Mouse (Mus musculus) forebrain, embryonic 12.5 days (tissue): ENCODE measurements at regions not wholly inside any gene's neighbourhood (a gene's known extent, or its start where the extent isn't known, plus 50 kb on each side); places are given as distances from the start of the nearest gene placed in this dataset.

Experiments
- ATAC-seq: fragments of 200-750 bp; cut with Nextera tagmentation; 2 replicates; pipeline ENCODE4 v1.8.0; 2017; ENCODE audit warnings: moderate TSS enrichment; ENCODE audit not compliant: low FRiP score
- H3K27ac ChIP-seq: fragments of 300-500 bp; sonication (generic); 2 replicates; pipeline ENCODE4 v1.5.1; 2016; ENCODE audit warnings: mild to moderate bottlenecking
- H3K27me3 ChIP-seq: fragments of 300-500 bp; sonication (generic); 2 replicates; pipeline ENCODE4 v1.6.1; 2016; ENCODE audit warnings: mild to moderate bottlenecking
- H3K36me3 ChIP-seq: fragments of 300-500 bp; sonication (generic); replicated peaks from 2 replicates; pipeline ENCODE4 v1.6.1; 2016; ENCODE audit warnings: mild to moderate bottlenecking
- H3K4me1 ChIP-seq: fragments of 300-500 bp; sonication (generic); 2 replicates; pipeline ENCODE4 v1.6.1; 2016
- H3K4me2 ChIP-seq: fragments of 300-500 bp; sonication (generic); 2 replicates; pipeline ENCODE4 v1.6.1; 2016; ENCODE audit warnings: mild to moderate bottlenecking, moderate library complexity
- H3K4me3 ChIP-seq: fragments of 300-500 bp; sonication (generic); replicated peaks from 2 replicates; pipeline ENCODE4 v1.5.1; 2016; ENCODE audit warnings: mild to moderate bottlenecking
- H3K9ac ChIP-seq: fragments of 300-500 bp; sonication (generic); 2 replicates; pipeline ENCODE4 v1.6.1; 2016; ENCODE audit warnings: mild to moderate bottlenecking
- H3K9me3 ChIP-seq: fragments of 300-500 bp; sonication (generic); 2 replicates; pipeline ENCODE4 v1.6.1; 2016
- WGBS: fragments of 180-500 bp; shearing (Covaris S2); methylation state at CpG from one replicate; pipeline ENCODE4 v1.1.7; 2016; 5-methylcytosine and 5-hydroxymethylcytosine counted together

DNA sequence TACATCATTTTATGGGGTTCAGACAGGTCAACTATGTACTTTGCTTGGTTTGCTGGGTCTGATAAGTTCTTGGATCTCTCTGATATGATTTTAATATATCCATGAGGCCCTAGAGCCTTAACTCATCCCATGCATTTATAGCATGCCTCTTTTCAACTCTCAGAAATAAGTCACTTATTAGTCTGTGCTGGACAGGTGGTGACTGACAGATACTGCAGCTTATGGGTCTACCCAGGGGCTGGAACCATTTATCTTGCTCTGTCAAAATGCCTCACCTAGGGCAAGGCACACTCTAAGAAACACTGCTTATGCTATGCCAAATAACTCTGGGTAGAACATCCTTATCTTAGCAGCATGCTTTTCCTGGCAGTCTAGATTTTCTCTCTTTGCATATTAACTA, 225.6 kb downstream of the Mbnl1 start:
- no peak for ATAC-seq
- no peak overlapping the region for H3K9ac ChIP-seq
- no peaks in the 10 kb centered on the region for H3K36me3 ChIP-seq
- no peaks in the 10 kb centered on the region for H3K9me3 ChIP-seq
- no peaks in the 10 kb centered on the region for H3K4me1 ChIP-seq
- no peak overlapping the region for H3K4me3 ChIP-seq
- H3K27ac ChIP-seq: no peak overlapping the region
- H3K4me2 ChIP-seq: no peak overlapping the region
- H3K27me3 ChIP-seq: no peaks in the 10 kb centered on the region

DNA sequence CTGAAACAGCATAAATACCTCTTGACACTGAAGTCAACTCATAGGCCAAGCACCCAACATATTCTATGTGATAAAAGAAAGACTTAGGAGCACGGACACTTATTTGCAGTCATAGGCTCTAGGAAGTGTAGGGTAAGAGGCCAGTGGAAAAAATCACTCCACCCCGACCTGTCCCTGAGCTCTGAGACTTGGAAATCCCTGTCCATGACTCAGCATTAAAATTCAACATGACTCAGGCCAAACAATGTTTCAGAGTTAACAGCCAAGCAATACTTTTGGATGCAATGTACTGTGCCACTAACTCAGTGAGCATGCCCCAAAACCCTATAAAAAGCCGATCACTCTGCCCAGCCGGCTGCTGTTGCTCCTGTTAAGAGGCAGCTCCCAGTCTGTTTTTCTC, 234.5 kb downstream of the Mbnl1 start:
- 91% methylated on average over 4 of the region's 4 CpGs for WGBS
- H3K4me3 ChIP-seq: no peak overlapping the region
- H3K27ac ChIP-seq: no peak overlapping the region
- H3K36me3 ChIP-seq: no peaks in the 10 kb centered on the region
- no peaks in the 10 kb centered on the region for H3K9me3 ChIP-seq
- H3K4me1 ChIP-seq: no peaks in the 10 kb centered on the region
- no peak overlapping the region for H3K4me2 ChIP-seq
- ATAC-seq: no peak
- H3K27me3 ChIP-seq: no peaks in the 10 kb centered on the region
- no peak overlapping the region for H3K9ac ChIP-seq

DNA sequence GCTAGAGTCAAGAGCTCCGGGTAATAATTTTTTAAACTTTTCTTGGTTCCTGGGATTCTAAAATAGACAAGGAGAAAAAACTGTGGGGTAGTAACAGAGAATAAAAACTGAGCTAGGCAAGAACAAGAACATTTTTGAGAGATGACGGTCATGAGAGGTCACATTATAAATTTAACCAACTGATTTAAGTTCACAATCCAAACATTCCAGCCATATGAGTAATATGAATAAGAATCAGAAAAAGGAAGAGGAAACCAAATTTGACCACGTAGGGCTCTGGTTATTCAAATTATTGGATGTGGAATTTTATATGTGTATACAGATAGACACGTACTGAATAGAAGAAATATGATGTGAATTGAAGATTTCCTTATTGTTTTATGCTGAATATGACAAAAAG, 240.3 kb downstream of the Mbnl1 start:
- WGBS: 89% methylated on average over 4 of the region's 4 CpGs
- no peak overlapping the region for H3K27ac ChIP-seq
- no peak overlapping the region for H3K4me3 ChIP-seq
- H3K36me3 ChIP-seq: no peaks in the 10 kb centered on the region
- no peaks in the 10 kb centered on the region for H3K4me1 ChIP-seq
- no peak overlapping the region for H3K4me2 ChIP-seq
- no peaks in the 10 kb centered on the region for H3K9me3 ChIP-seq
- H3K27me3 ChIP-seq: no peaks in the 10 kb centered on the region
- H3K9ac ChIP-seq: no peak overlapping the region
- ATAC-seq: no peak

DNA sequence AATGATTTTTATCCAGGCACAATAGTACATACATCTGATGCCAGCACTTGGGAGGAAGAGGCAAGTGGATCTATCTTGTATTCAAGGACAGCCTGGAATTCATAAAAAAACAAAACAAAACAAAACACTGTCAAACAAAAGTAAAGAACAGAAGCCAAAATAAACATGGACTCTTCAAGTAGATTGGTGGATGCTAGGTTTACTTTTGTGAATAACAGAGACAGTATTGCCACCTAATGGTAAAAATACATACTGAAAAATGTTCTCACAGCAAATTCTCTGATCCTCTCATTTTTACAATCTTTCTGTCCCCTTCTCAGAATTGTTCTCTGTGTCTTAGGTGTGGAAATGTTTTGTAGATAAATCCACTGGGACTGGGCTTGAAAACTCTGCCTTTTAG, 247.7 kb downstream of the Mbnl1 start:
- Histone ChIP-seq H3K4me1 (no peaks in the 10 kb centered on the region), H3K4me2 (no peak overlapping the region), H3K9ac (no peak overlapping the region), H3K4me3 (no peak overlapping the region), H3K27me3 (no peaks in the 10 kb centered on the region), H3K9me3 (no peaks in the 10 kb centered on the region), H3K27ac (no peak overlapping the region), H3K36me3 (no peaks in the 10 kb centered on the region)
- ATAC-seq: no peak

DNA sequence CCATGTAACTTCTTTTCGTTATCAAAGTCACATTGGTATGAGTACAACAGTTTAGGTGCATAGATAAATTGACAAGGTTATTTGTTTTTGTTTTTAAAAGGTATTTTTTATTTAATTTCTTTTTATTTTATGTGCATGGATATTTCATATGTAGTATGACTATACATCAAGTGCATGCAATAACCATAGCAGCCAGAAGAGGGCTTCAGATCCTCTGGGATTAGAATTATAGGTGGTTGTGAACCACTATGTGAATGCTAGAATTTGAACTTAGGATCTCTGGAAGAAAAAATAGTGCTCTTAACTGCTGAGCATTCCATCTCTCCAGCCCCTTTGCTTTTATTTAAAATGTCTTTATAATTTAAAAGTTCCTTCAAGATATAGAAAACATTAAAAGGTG, 258.7 kb downstream of the Mbnl1 start:
- Histone ChIP-seq H3K9me3 (no peaks in the 10 kb centered on the region), H3K4me2 (no peak overlapping the region), H3K36me3 (no peaks in the 10 kb centered on the region), H3K27me3 (no peaks in the 10 kb centered on the region), H3K4me3 (no peak overlapping the region), H3K4me1 (no peaks in the 10 kb centered on the region), H3K27ac (no peak overlapping the region), H3K9ac (no peak overlapping the region)
- WGBS: 86% methylated on average over 1 of the region's 1 CpGs
- ATAC-seq: no peak

DNA sequence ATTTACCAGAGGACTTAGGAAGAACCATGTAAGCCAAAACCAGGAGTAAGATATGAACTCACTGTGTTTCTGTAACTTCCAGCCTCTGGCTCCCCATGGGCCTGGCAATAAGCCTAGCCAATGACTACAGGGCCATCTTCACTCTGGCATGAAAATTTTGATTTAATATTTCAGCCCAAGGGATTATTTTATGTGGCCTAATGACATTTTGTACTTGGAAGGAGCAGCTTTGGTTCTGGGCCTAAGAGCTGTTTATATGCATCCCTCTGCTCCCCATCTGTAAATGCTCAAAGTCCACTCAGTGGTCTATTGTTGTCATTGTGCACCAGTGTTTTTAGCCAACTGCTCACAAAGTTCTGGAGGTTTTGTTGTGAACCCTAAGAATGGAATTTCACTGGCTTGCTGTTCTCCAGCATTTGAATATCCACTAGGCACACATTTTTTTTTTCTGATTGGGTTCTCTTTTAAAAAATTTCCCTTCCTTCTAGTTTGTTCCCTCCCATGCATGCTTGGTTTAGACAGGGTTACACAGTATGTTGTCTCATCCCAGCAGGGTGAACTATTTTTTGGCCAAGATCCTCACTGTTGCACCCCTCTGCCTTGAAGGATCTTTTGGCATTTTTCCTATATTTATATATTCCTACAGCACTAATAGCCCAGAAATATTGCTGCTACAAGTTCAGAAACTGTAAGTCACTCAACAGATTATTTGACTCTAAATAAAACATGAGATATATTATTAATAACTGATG, 261.9 kb upstream of the P2ry1 start:
- Histone ChIP-seq H3K27ac (no peak overlapping the region), H3K4me3 (no peak overlapping the region), H3K36me3 (no peaks in the 10 kb centered on the region), H3K27me3 (no peaks in the 10 kb centered on the region), H3K4me2 (no peak overlapping the region), H3K4me1 (no peaks in the 10 kb centered on the region), H3K9me3 (no peaks in the 10 kb centered on the region), H3K9ac (no peak overlapping the region)
- no peak for ATAC-seq

DNA sequence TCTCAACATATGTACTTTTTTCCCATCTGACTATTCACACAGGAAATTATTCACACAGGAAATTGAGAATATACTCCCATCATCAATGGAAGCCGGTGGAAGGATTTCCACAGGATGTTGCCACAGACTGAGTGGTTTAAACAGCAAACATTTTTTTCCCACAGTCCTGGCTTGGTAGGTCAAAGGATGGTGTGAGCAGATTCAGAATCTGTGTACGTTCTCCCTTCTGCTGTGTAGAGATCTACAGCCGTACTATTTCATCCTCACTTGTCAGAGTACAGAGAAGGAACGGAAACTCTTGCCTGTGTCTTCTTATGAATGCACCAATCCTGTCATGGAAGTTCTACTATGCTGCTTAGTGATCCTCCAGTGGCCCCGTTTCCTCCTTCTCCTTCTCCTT, 261.2 kb upstream of the P2ry1 start:
- Histone ChIP-seq H3K4me3 (no peak overlapping the region), H3K4me2 (no peak overlapping the region), H3K27ac (no peak overlapping the region), H3K36me3 (no peaks in the 10 kb centered on the region), H3K9ac (no peak overlapping the region), H3K27me3 (no peaks in the 10 kb centered on the region), H3K9me3 (no peaks in the 10 kb centered on the region), H3K4me1 (no peaks in the 10 kb centered on the region)
- ATAC-seq: no peak
- WGBS: 89% methylated on average over 5 of the region's 5 CpGs

DNA sequence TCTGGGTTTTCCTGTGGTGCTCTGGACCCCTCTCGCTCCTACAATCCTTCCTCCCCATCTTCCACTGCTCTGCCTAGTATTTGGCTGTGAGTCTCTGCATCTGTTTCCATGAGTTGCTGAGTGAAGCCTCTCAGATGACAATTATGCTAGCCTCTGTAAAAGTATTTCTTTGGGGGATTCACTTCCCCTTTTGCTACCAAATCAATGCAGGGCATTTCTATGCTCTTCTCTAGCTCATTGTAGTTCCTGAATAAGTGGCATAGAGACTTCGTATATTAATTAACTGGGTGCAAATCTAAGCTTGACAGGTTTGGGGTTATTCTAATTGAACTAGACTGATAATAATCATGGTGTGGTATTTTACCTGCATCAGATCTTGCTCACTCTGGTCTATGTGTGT, 260.4 kb upstream of the P2ry1 start:
- Histone ChIP-seq H3K9me3 (no peaks in the 10 kb centered on the region), H3K9ac (no peak overlapping the region), H3K4me3 (no peak overlapping the region), H3K4me1 (no peaks in the 10 kb centered on the region), H3K36me3 (no peaks in the 10 kb centered on the region), H3K27ac (no peak overlapping the region), H3K27me3 (no peaks in the 10 kb centered on the region), H3K4me2 (no peak overlapping the region)
- ATAC-seq: no peak
- WGBS: 86% methylated on average over 2 of the region's 2 CpGs

DNA sequence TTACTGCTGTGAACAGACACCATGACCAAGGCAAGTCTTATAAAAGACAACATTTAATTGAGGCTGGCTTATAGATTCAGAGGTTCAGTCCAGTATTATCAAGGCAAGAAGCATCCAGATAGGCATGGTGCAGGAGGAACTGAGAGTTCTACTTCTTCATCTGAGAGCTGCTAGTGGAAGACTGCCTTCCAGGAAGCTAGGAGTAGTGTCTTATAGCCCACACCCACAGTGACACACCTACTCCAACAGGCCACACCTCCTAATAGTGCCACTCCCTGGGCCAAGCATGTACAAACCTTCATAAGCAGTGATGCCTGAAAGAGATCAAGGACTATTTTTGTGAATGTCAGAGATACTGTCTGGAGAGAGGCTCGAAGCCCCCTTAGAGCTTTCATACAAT, 257.5 kb upstream of the P2ry1 start:
- no peaks in the 10 kb centered on the region for H3K27me3 ChIP-seq
- H3K9ac ChIP-seq: no peak overlapping the region
- no peaks in the 10 kb centered on the region for H3K4me1 ChIP-seq
- H3K27ac ChIP-seq: no peak overlapping the region
- H3K36me3 ChIP-seq: no peaks in the 10 kb centered on the region
- WGBS: 84% methylated on average over 1 of the region's 1 CpGs
- no peaks in the 10 kb centered on the region for H3K9me3 ChIP-seq
- ATAC-seq: no peak
- H3K4me3 ChIP-seq: no peak overlapping the region
- H3K4me2 ChIP-seq: no peak overlapping the region

DNA sequence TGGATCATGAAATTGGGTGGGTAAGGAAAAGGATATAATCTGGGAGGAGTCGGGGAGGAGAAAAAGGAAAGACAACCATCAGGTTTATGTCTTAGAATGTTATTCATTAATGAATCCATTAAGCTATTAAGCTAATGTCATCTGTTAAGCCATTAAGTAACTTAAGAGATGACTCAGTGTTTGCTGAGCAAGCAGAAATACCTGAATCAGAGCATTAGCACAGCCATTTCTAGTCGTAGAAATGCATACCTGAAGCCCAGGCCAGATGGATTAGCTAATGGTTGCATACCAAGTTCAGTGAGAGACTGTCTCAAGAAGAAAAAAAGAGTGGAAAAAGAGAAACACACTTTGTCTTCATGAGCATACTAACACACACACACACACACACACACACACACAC, 244.0 kb upstream of the P2ry1 start:
- Histone ChIP-seq H3K9me3 (no peaks in the 10 kb centered on the region), H3K27me3 (no peaks in the 10 kb centered on the region), H3K4me1 (no peaks in the 10 kb centered on the region), H3K9ac (no peak overlapping the region), H3K36me3 (no peaks in the 10 kb centered on the region), H3K4me3 (no peak overlapping the region), H3K27ac (no peak overlapping the region), H3K4me2 (no peak overlapping the region)
- 82% methylated on average over 2 of the region's 2 CpGs for WGBS
- ATAC-seq: no peak

DNA sequence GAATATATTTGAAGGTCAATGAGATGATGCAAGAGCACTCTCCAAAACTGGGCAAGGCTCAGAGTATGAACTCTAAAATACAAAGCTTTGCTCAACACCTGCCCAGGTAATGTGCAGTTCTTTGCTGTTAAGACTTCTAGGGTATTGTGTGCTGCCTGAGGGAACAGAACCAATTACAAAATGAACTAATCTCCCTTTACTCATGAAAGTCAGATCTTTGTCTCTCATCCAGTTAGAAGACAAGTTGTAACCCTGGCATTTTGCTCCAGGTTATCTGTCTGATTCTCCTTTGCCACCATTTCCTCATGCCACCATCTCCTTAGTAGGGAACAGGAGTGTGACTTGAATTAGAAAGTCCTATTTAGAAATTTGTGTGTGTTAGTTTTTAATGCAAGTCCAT, 243.5 kb upstream of the P2ry1 start:
- H3K4me3 ChIP-seq: no peak overlapping the region
- no peak overlapping the region for H3K9ac ChIP-seq
- H3K9me3 ChIP-seq: no peaks in the 10 kb centered on the region
- H3K27ac ChIP-seq: no peak overlapping the region
- no peaks in the 10 kb centered on the region for H3K36me3 ChIP-seq
- H3K27me3 ChIP-seq: no peaks in the 10 kb centered on the region
- H3K4me1 ChIP-seq: no peaks in the 10 kb centered on the region
- no peak overlapping the region for H3K4me2 ChIP-seq
- no peak for ATAC-seq

DNA sequence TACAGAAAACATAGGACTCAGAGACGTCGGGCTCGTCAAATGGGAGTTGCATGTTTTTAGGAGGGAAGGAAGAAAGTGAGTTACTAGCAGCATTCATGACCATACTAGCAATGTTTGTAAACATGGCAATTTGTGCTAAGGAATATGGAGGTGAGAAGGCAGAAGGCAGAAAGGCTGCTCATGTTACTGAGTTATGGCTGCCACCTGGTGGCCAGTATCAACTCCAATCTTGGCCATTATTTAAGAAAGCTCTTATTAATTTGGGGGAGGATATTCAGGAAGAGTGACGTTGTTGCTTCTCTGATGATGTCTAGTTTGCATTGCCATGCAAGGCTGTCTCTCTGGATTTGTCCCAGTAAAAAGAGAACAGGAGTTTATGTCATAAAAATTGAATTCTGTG, 239.7 kb upstream of the P2ry1 start:
- Histone ChIP-seq H3K27me3 (no peaks in the 10 kb centered on the region), H3K9ac (no peak overlapping the region), H3K9me3 (no peaks in the 10 kb centered on the region), H3K4me3 (no peak overlapping the region), H3K4me1 (no peaks in the 10 kb centered on the region), H3K27ac (no peak overlapping the region), H3K36me3 (no peaks in the 10 kb centered on the region), H3K4me2 (no peak overlapping the region)
- 70% methylated on average over 4 of the region's 4 CpGs for WGBS
- ATAC-seq: no peak

DNA sequence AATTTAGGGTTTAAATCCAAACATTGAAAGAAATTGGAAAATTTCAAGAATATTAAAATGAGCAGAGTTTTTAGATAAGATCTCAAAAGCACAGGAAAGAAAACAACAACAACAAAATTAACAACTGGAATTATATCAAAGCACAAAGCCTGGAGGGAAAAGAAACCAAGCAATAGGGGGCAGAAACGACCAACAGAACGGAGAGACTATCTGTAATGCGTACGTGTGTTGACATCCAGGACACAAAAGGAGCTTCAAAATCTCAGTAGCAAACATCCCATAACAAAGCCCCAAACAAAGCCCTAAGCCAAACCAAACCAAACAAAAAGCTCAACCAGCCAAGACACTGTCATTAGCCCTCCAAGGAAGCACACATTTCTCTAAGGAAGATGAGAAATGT, 237.5 kb upstream of the P2ry1 start:
- no peak overlapping the region for H3K4me2 ChIP-seq
- no peaks in the 10 kb centered on the region for H3K36me3 ChIP-seq
- H3K27ac ChIP-seq: no peak overlapping the region
- ATAC-seq: no peak
- 47% methylated on average over 4 of the region's 4 CpGs for WGBS
- H3K4me3 ChIP-seq: no peak overlapping the region
- H3K9me3 ChIP-seq: no peaks in the 10 kb centered on the region
- no peaks in the 10 kb centered on the region for H3K4me1 ChIP-seq
- no peak overlapping the region for H3K9ac ChIP-seq
- no peaks in the 10 kb centered on the region for H3K27me3 ChIP-seq

DNA sequence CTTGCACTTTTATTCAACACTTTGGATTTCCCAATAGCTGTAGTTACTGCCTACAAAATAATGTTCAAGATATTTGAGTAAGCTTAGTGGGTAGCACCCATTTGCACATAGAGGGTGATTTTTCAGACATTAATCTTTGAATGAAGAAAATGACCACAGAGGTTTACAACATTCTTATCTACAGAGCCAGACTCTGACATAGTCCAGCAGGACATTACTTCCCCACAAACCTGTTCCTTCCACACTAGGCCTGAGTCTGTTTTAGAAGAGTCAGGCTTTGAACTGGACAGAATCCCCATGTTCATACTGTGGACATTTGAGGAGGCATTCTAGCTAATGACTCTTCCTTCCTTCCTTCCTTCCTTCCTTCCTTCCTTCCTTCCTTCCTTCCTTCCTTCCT, 233.6 kb upstream of the P2ry1 start:
- H3K4me2 ChIP-seq: no peak overlapping the region
- no peaks in the 10 kb centered on the region for H3K36me3 ChIP-seq
- H3K27me3 ChIP-seq: no peaks in the 10 kb centered on the region
- H3K4me1 ChIP-seq: no peaks in the 10 kb centered on the region
- no peaks in the 10 kb centered on the region for H3K9me3 ChIP-seq
- no peak overlapping the region for H3K9ac ChIP-seq
- H3K4me3 ChIP-seq: no peak overlapping the region
- ATAC-seq: no peak
- H3K27ac ChIP-seq: no peak overlapping the region
